Mouse (Mus musculus) olfactory bulb, adult 2 months (tissue): ENCODE measurements at regions not wholly inside any gene's neighbourhood (a gene's known extent, or its start where the extent isn't known, plus 50 kb on each side); places are given as distances from the start of the nearest gene placed in this dataset.

ENCODE experiments used
- CTCF ChIP-seq: fragments of 200-500 bp; IDR thresholded peaks from 2 replicates; pipeline ENCODE4 v1.5.1; 2012; ENCODE audit warnings: low read depth, mild to moderate bottlenecking, low read length, moderate library complexity; ENCODE audit not compliant: insufficient read depth
- POLR2A ChIP-seq: fragments of 200-500 bp; IDR thresholded peaks from 2 replicates; pipeline ENCODE4 v1.6.1; 2012; ENCODE audit warnings: mild to moderate bottlenecking, low read depth, low read length, moderate library complexity; ENCODE audit not compliant: insufficient read depth

DNA sequence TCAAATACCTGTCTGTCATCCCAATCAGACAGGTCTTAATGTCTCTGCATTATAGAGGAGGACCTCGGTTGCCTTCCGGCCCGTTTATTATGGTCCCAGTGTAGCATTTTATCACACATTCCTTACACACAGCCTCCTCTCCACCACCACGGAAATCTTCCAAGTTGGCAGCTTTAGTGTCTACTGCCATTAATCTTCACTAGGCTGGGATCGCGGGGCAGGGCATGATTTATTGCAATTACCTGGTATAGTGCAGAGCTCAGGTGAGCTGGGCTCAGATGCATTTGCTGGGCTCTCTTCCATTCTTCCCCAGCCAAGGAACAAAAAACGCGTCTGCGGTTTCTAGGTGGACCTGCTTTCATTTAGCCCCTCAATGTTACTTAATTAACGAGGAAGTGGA is 344.7 kb upstream of the Fam92a start:
- TF ChIP-seq POLR2A (no peak), CTCF (no peak)
